Mouse (Mus musculus): ENCODE measurements around the gene Tmtc4. TPM values are rescaled to one million over a fixed set of nuclear protein-coding genes. Genes with fewer than 3 reads are reported as not detected.

Tmtc4 gene
- polyA plus RNA-seq, 1 experiment from 2014 or later, result 21.7 TPM

DNA sequence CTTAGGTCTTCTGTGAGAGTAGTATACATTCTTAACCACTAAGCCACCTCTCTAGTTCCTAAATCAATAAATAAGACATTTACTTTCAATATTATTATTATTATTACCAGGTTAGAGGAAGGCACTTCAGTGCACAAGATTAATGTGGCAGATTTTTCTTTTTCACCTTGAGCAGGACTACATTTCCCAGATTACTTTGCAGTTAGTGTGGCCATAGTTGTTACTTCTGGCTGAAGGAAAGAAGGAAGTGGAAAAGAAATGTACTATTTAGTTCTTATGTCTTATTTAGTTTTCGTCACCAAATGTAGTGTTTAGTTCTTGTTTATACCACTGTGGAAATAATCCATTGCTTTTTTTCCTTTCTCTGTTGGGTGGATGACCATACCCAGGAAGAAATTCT, 19.9 kb upstream of the Tmtc4 start:
- Histone ChIP-seq H3K4me2 (no peak overlapping the region), H3K4me3 (ENCODE audit: low read depth, low read length) (no peak overlapping the region), H3K27ac (ENCODE audit: low read depth, low read length) (no peak overlapping the region), H3K4me1 (ENCODE audit: control insufficient read depth, insufficient read depth, low read length) (0 out of 2 replicates have a peak, but pooled peaks cover 3% of the 10 kb centered on the region), H3K9ac (ENCODE audit: low read depth, low read length) (no peak overlapping the region), H3K27me3 (ENCODE audit: control insufficient read depth, insufficient read depth, low read length) (no peaks in the 10 kb centered on the region), H3K9me3 (replicated peaks; ENCODE audit: control insufficient read depth, low read length) (no peaks in the 10 kb centered on the region), H3K36me3 (ENCODE audit: control insufficient read depth, insufficient read depth, low read length) (no peaks in the 10 kb centered on the region)
- no peak for ATAC-seq (replicated peaks; ENCODE audit: insufficient number of reproducible peaks, low FRiP score, low TSS enrichment)
- 75% methylated on average over 1 of the region's 1 CpGs for WGBS (ENCODE audit: insufficient replicate concordance)

- Histone ChIP-seq H3K4me2 (no peak overlapping the region), H3K27me3 (ENCODE audit: control insufficient read depth, insufficient read depth, low read length) (no peaks in the 10 kb centered on the region), H3K9me3 (replicated peaks; ENCODE audit: control insufficient read depth, low read length) (no peaks in the 10 kb centered on the region), H3K36me3 (ENCODE audit: control insufficient read depth, insufficient read depth, low read length) (no peaks in the 10 kb centered on the region), H3K27ac (ENCODE audit: low read depth, low read length) (no peak overlapping the region), H3K9ac (ENCODE audit: low read depth, low read length) (no peak overlapping the region), H3K4me1 (ENCODE audit: control insufficient read depth, insufficient read depth, low read length) (no peaks in the 10 kb centered on the region), H3K4me3 (ENCODE audit: low read depth, low read length) (no peak overlapping the region)
- ATAC-seq (replicated peaks; ENCODE audit: insufficient number of reproducible peaks, low FRiP score, low TSS enrichment), result no peak
- 29% methylated on average over 3 of the region's 3 CpGs for WGBS (ENCODE audit: insufficient replicate concordance)
Measured at GRCm38 (mm10) chr14:123001391-123001790, 17.6 kb upstream of the Tmtc4 start.

- H3K9ac ChIP-seq (ENCODE audit: low read depth, low read length), result no peak overlapping the region
- H3K27me3 ChIP-seq (ENCODE audit: control insufficient read depth, insufficient read depth, low read length), result no peaks in the 10 kb centered on the region
- H3K4me2 ChIP-seq, result no peak overlapping the region
- no peaks in the 10 kb centered on the region for H3K9me3 ChIP-seq (replicated peaks; ENCODE audit: control insufficient read depth, low read length)
- 70% methylated on average over 1 of the region's 1 CpGs for WGBS (ENCODE audit: insufficient replicate concordance)
- no peaks in the 10 kb centered on the region for H3K36me3 ChIP-seq (ENCODE audit: control insufficient read depth, insufficient read depth, low read length)
- no peaks in the 10 kb centered on the region for H3K4me1 ChIP-seq (ENCODE audit: control insufficient read depth, insufficient read depth, low read length)
- ATAC-seq (replicated peaks; ENCODE audit: insufficient number of reproducible peaks, low FRiP score, low TSS enrichment), result no peak
- H3K27ac ChIP-seq (ENCODE audit: low read depth, low read length), result no peak overlapping the region
- no peak overlapping the region for H3K4me3 ChIP-seq (ENCODE audit: low read depth, low read length)
Measured at GRCm38 (mm10) chr14:122997465-122997864, 13.6 kb upstream of the Tmtc4 start.

DNA sequence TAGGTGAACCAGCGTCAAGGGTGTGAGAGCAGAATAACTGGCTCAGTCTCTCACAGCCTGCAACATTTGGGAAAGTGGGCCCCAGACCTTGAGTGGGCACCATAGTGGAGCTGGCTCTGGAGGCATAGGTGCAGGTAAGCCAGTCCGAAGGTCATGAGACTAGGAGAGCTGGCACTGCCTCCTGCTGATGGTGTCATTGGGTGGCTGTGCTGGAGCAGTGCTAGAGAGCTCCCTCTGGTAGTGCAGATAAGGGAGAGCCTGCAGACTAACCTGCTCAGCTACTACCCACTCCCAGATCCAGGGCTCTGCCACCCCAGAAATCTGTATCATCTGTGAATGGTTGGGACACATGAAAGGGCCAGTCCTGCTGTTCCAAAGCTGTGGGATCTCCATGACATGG, 10.1 kb upstream of the Tmtc4 start:
- H3K4me1 ChIP-seq (ENCODE audit: control insufficient read depth, insufficient read depth, low read length), result no peaks in the 10 kb centered on the region
- WGBS (ENCODE audit: insufficient replicate concordance), result 73% methylated on average over 2 of the region's 2 CpGs
- H3K36me3 ChIP-seq (ENCODE audit: control insufficient read depth, insufficient read depth, low read length), result no peaks in the 10 kb centered on the region
- H3K27ac ChIP-seq (ENCODE audit: low read depth, low read length), result no peak overlapping the region
- H3K4me2 ChIP-seq, result no peak overlapping the region
- no peak overlapping the region for H3K9ac ChIP-seq (ENCODE audit: low read depth, low read length)
- H3K4me3 ChIP-seq (ENCODE audit: low read depth, low read length), result no peak overlapping the region
- ATAC-seq (replicated peaks; ENCODE audit: insufficient number of reproducible peaks, low FRiP score, low TSS enrichment), result no peak
- no peaks in the 10 kb centered on the region for H3K27me3 ChIP-seq (ENCODE audit: control insufficient read depth, insufficient read depth, low read length)
- H3K9me3 ChIP-seq (replicated peaks; ENCODE audit: control insufficient read depth, low read length), result no peaks in the 10 kb centered on the region

DNA sequence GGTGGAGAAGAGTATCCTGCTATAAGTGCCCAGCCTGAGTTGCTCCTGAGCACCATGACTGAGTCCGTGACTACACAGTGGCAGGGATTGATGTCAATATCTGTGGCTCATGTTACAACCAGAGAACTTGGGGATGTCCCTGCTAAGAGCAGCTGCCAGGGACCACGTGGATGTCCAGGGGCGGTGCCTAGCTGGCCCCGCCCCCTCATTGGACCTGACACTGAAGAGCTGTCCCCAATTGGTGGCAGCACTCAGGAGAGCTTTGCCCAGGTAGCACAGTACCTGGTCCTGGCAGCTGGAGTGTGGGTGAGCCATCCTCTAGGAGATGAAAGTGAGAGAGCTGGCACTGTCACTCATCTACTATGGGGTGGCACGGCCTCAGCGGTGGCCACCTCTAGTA, 9.1 kb upstream of the Tmtc4 start:
- Histone ChIP-seq H3K4me2 (no peak overlapping the region), H3K9me3 (replicated peaks; ENCODE audit: control insufficient read depth, low read length) (no peaks in the 10 kb centered on the region), H3K36me3 (ENCODE audit: control insufficient read depth, insufficient read depth, low read length) (no peaks in the 10 kb centered on the region), H3K27ac (ENCODE audit: low read depth, low read length) (no peak overlapping the region), H3K4me3 (ENCODE audit: low read depth, low read length) (no peak overlapping the region), H3K9ac (ENCODE audit: low read depth, low read length) (no peak overlapping the region), H3K4me1 (ENCODE audit: control insufficient read depth, insufficient read depth, low read length) (no peaks in the 10 kb centered on the region), H3K27me3 (ENCODE audit: control insufficient read depth, insufficient read depth, low read length) (no peaks in the 10 kb centered on the region)
- no peak; the same call in 1 of the 2 replicates for ATAC-seq (replicated peaks; ENCODE audit: insufficient number of reproducible peaks, low FRiP score, low TSS enrichment)
- WGBS (ENCODE audit: insufficient replicate concordance), result 49% methylated on average over 6 of the region's 6 CpGs

DNA sequence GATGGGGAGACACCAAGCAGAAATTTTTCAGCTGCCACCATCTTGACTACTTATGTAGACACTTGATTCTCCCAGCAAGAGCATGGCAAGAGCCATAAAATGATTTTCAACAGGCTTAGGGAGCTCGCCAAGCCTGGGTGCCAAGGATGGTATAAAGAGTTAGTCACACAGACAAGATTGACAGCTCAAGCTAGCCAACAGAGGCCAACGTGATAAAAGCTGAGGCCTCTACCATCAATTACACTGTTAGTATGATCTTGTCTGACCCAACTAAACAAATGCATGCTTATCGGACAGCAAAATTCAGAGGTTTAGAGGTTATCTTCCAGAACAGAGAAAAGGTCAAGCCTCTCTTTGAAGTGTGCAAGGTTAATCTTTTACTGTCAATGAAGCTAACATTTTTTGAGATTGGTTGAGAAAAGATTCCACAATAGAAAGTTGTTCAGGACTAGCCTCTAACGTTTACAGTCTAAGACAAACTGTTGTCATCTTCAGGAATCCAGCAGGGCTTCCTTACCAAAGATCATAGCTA, 6.8 kb upstream of the Tmtc4 start:
- Histone ChIP-seq H3K9me3 (replicated peaks; ENCODE audit: control insufficient read depth, low read length) (no peaks in the 10 kb centered on the region), H3K27ac (ENCODE audit: low read depth, low read length) (no peak overlapping the region), H3K36me3 (ENCODE audit: control insufficient read depth, insufficient read depth, low read length) (no peaks in the 10 kb centered on the region), H3K4me1 (ENCODE audit: control insufficient read depth, insufficient read depth, low read length) (no peaks in the 10 kb centered on the region), H3K4me2 (no peak overlapping the region), H3K9ac (ENCODE audit: low read depth, low read length) (no peak overlapping the region), H3K4me3 (ENCODE audit: low read depth, low read length) (no peak overlapping the region), H3K27me3 (ENCODE audit: control insufficient read depth, insufficient read depth, low read length) (no peaks in the 10 kb centered on the region)
- ATAC-seq (replicated peaks; ENCODE audit: insufficient number of reproducible peaks, low FRiP score, low TSS enrichment), result no peak
- 47% methylated on average over 4 of the region's 4 CpGs for WGBS (ENCODE audit: insufficient replicate concordance)

DNA sequence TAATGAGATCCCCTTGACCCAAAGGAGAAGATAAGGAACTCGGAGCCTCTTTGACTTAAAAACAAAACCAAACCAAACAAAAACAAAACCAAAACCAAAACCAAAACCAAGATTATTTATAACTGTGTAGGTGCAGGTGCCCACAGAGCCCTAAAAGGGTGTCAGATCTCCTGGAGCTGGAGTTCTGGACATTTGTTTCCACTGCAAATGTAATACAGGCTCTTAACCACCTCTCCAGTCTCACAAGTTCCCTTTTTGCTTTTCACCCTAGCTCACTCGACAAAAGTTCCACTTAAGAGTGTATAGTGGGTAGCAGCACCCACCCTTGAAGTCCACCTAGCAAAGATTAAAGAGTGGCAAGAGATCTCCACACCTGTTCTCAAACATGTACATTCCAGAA, 2.6 kb upstream of the Tmtc4 start:
- Histone ChIP-seq H3K4me3 (ENCODE audit: low read depth, low read length) (no peak overlapping the region), H3K27ac (ENCODE audit: low read depth, low read length) (no peak overlapping the region), H3K4me2 (no peak overlapping the region), H3K9ac (ENCODE audit: low read depth, low read length) (no peak overlapping the region), H3K36me3 (ENCODE audit: control insufficient read depth, insufficient read depth, low read length) (no peaks in the 10 kb centered on the region), H3K4me1 (ENCODE audit: control insufficient read depth, insufficient read depth, low read length) (peaks cover 11% of the 10 kb centered on the region), H3K27me3 (ENCODE audit: control insufficient read depth, insufficient read depth, low read length) (no peaks in the 10 kb centered on the region), H3K9me3 (replicated peaks; ENCODE audit: control insufficient read depth, low read length) (no peaks in the 10 kb centered on the region)
- no peak for ATAC-seq (replicated peaks; ENCODE audit: insufficient number of reproducible peaks, low FRiP score, low TSS enrichment)
- WGBS (ENCODE audit: insufficient replicate concordance), result 45% methylated on average over 2 of the region's 2 CpGs

DNA sequence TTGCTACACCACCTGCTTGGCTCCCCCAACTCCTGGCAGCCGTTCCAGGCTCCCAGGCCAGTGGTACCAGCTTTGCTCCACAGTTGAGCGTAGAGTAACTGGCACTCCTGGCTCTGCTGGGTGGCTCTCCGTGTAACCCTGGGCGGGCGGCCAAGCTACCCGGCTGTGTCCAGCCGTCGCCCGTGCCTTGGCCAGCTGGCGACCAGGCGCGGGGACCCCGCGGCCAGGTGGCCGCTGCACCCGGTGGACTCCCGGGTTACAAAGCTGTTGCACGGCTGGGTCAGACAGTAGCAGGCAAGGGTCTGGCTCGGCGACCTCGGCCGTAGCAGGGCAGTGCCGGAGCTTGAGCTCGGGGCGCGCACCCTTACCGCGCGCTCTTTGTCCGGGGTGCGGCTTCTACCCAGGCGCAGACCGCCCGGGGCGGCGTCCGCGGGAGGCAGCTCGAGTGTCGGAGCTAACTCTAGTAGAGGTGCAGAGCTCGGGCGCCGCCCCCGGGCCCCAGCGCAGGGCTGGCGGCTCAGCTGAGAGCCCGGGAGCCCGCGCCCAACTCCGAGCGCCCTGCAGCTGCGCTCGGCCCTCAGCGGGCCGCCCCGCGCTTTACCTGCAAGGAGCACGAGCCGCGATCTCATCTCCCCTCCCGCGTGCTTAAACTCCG, 1.1 kb downstream of the Tmtc4 start:
- H3K27me3 ChIP-seq (ENCODE audit: control insufficient read depth, insufficient read depth, low read length), result no peaks in the 10 kb centered on the region
- under 1% methylated on average over 47 of the region's 63 CpGs for WGBS (ENCODE audit: insufficient replicate concordance)
- ATAC-seq (replicated peaks; ENCODE audit: insufficient number of reproducible peaks, low FRiP score, low TSS enrichment), result peak; percentile 83
- peak overlapping the region; percentile 82 for H3K4me3 ChIP-seq (ENCODE audit: low read depth, low read length)
- H3K4me2 ChIP-seq, result peak overlapping the region; percentile 98
- peak overlapping the region; percentile 86 for H3K9ac ChIP-seq (ENCODE audit: low read depth, low read length)
- H3K9me3 ChIP-seq (replicated peaks; ENCODE audit: control insufficient read depth, low read length), result no peaks in the 10 kb centered on the region
- H3K36me3 ChIP-seq (ENCODE audit: control insufficient read depth, insufficient read depth, low read length), result no peaks in the 10 kb centered on the region
- H3K27ac ChIP-seq (ENCODE audit: low read depth, low read length), result peak overlapping the region; percentile 95
- H3K4me1 ChIP-seq (ENCODE audit: control insufficient read depth, insufficient read depth, low read length), result peaks cover 11% of the 10 kb centered on the region

Data from heart, embryonic 11.5 days (tissue).